Mouse (Mus musculus): Measurements from ENCODE around the gene Def8. TPM values are rescaled to one million over a fixed set of nuclear protein-coding genes. Genes with fewer than 3 reads are reported as not detected.
A peak's percentile ranks its signal among the peaks of the same experiment; 100 is the strongest.

Gene Def8
- 21.3 and 24.0 TPM in 2 replicates for polyA plus RNA-seq (2015; fragmentation: Nextera tagmentation; extraction: Ambion mirVana)

GRCm38 (mm10) chr8:123423441-123423840, at the start of gene Def8:
Def8 (plus strand) TSS chr8:123423527.
- no peak for DNase-seq (ENCODE audit: low spot score)

- peak; percentile 88 for DNase-seq (ENCODE audit: low spot score)
These were observed 49.1 kb upstream of the Def8 start for GRCm38 (mm10) chr8:123374239-123374578.

GRCm38 (mm10) chr8:123375701-123376100, 47.6 kb upstream of the Def8 start:
- no peak for DNase-seq (ENCODE audit: low spot score)

GRCm38 (mm10) chr8:123376106-123376505, 47.2 kb upstream of the Def8 start:
- DNase-seq (ENCODE audit: low spot score): no peak

GRCm38 (mm10) chr8:123381711-123382110, 41.6 kb upstream of the Def8 start:
- no peak for DNase-seq (ENCODE audit: low spot score)

- no peak for DNase-seq (ENCODE audit: low spot score)
These were observed 40.8 kb upstream of the Def8 start for GRCm38 (mm10) chr8:123382516-123382915.

GRCm38 (mm10) chr8:123384883-123385540, 38.3 kb upstream of the Def8 start:
- peak; percentile 52 for DNase-seq (ENCODE audit: low spot score)

- no peak for DNase-seq (ENCODE audit: low spot score)
These were observed 36.3 kb upstream of the Def8 start for GRCm38 (mm10) chr8:123387041-123387440.

- DNase-seq (ENCODE audit: low spot score): no peak
These were observed 35.5 kb upstream of the Def8 start for GRCm38 (mm10) chr8:123387801-123388200.

GRCm38 (mm10) chr8:123389026-123389425, 34.3 kb upstream of the Def8 start:
- no peak for DNase-seq (ENCODE audit: low spot score)

- no peak for DNase-seq (ENCODE audit: low spot score)
These were observed 25.0 kb upstream of the Def8 start for GRCm38 (mm10) chr8:123398308-123398707.

GRCm38 (mm10) chr8:123401936-123402335, 21.4 kb upstream of the Def8 start:
- peak; percentile 60 for DNase-seq (ENCODE audit: low spot score)

GRCm38 (mm10) chr8:123402730-123403326, 20.5 kb upstream of the Def8 start:
- DNase-seq (ENCODE audit: low spot score): no peak

GRCm38 (mm10) chr8:123404521-123404920, 18.8 kb upstream of the Def8 start:
- peak; percentile 87 for DNase-seq (ENCODE audit: low spot score)

- peak; percentile 85 for DNase-seq (ENCODE audit: low spot score)
These were observed 16.5 kb upstream of the Def8 start, which contains the start of gene Mc1r for GRCm38 (mm10) chr8:123406786-123407185. Mc1r (plus strand) TSS chr8:123407107.

GRCm38 (mm10) chr8:123407612-123408011, 15.7 kb upstream of the Def8 start:
- no peak for DNase-seq (ENCODE audit: low spot score)

- DNase-seq (ENCODE audit: low spot score): peak; percentile 16
These were observed 14.5 kb upstream of the Def8 start for GRCm38 (mm10) chr8:123408586-123409544.

GRCm38 (mm10) chr8:123410049-123410587, 13.2 kb upstream of the Def8 start:
- no peak for DNase-seq (ENCODE audit: low spot score)

GRCm38 (mm10) chr8:123410788-123411187, 12.5 kb upstream of the Def8 start:
- no peak for DNase-seq (ENCODE audit: low spot score)

- DNase-seq (ENCODE audit: low spot score): peak; percentile 65
These were observed 12.1 kb upstream of the Def8 start, which contains the start of gene Tubb3 for GRCm38 (mm10) chr8:123411246-123411645. Tubb3 (plus strand) TSS chr8:123411424.

GRCm38 (mm10) chr8:123411781-123412327, 11.5 kb upstream of the Def8 start:
- peak; percentile 58 for DNase-seq (ENCODE audit: low spot score)

Data from thymus, postnatal 0 days (tissue).